Mouse (Mus musculus) lung, embryonic 16.5 days (tissue): ENCODE results near the gene Proser2. TPM values are rescaled to one million over a fixed set of nuclear protein-coding genes. Genes with fewer than 3 reads are reported as not detected.

Experiments
- polyA plus RNA-seq: library from polyadenylated mRNA; unstranded; fragments of >200 nt; fragmentation: Nextera tagmentation; extraction: Ambion mirVana; gene quantifications from 2 replicates; pipeline ENCODE4 v1.2.1, GENCODE M21; 2015

The Proser2 gene
- polyA plus RNA-seq, 1 experiment from 2014 or later, result 8.8 TPM

Other genes with a start within 250 kb of the Proser2 start
- 65.9 and 68.1 TPM in 2 replicates for gene Sec61a2, start 234.8 kb downstream of the Proser2 start, polyA plus RNA-seq
- gene Dhtkd1, start 187.4 kb downstream of the Proser2 start, polyA plus RNA-seq, result 1.9 and 3.5 TPM in 2 replicates
- 9.2 and 10.1 TPM in 2 replicates for gene Upf2, start 178.7 kb downstream of the Proser2 start, polyA plus RNA-seq
- 11.1 and 15.3 TPM in 2 replicates for gene Echdc3, start 82.8 kb upstream of the Proser2 start, polyA plus RNA-seq
- 9.5 and 10.2 TPM in 2 replicates for gene Usp6nl, start 192.5 kb upstream of the Proser2 start, polyA plus RNA-seq